Mouse (Mus musculus): ENCODE data around the gene Fam98a. TPM values are rescaled to one million over a fixed set of nuclear protein-coding genes. Genes with fewer than 3 reads are reported as not detected.

Gene Fam98a
- polyA plus RNA-seq, 1 experiment from 2014 or later: 17.3 TPM

DNA sequence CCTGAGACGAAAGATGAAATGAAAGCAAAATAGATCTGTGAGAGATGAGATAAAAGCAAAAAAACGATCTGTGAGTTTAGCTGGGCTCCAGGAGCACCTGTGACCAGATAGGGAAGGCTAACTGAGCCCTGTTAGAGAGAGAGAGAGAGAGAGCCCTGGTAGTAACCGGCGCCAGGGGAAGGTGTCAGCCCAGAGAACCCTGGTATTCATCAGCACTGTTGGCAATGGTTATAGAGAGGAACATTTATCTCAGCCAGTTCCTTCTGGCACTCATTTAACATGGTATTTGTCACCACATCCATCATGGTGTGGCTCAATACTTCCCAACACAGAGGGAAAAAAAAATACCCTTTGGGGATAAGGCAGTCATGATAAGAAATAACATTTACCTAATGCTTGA, 35.2 kb downstream of the Fam98a start:
- no peak overlapping the region for H3K4me2 ChIP-seq (replicated peaks; ENCODE audit: low read depth)
- H3K9ac ChIP-seq (ENCODE audit: low read depth, low read length): no peak overlapping the region
- no peak for ATAC-seq
- H3K27ac ChIP-seq (ENCODE audit: low read depth, low read length): no peak overlapping the region
- no peaks in the 10 kb centered on the region for H3K9me3 ChIP-seq (ENCODE audit: control insufficient read depth)
- H3K4me3 ChIP-seq (ENCODE audit: low read depth, low read length): no peak overlapping the region
- no peaks in the 10 kb centered on the region for H3K36me3 ChIP-seq (ENCODE audit: control insufficient read depth, insufficient read depth)
- no peaks in the 10 kb centered on the region for H3K4me1 ChIP-seq (replicated peaks; ENCODE audit: control insufficient read depth, insufficient read depth, low read length)
- no peak for TF ChIP-seq CTCF (IDR thresholded peaks at IDR 0.05; ENCODE audit: low read depth)
- H3K27me3 ChIP-seq (replicated peaks; ENCODE audit: control insufficient read depth, insufficient read depth, low read length): no peaks in the 10 kb centered on the region
- WGBS: 72% methylated on average over 4 of the region's 4 CpGs

GRCm38 (mm10) chr17:75509257-75509656, 42.5 kb downstream of the Fam98a start:
- no peak for TF ChIP-seq CTCF (IDR thresholded peaks at IDR 0.05; ENCODE audit: low read depth)
- H3K27me3 ChIP-seq (replicated peaks; ENCODE audit: control insufficient read depth, insufficient read depth, low read length): no peaks in the 10 kb centered on the region
- ATAC-seq: peak; percentile 57; the same call in 1 of the 2 replicates

DNA sequence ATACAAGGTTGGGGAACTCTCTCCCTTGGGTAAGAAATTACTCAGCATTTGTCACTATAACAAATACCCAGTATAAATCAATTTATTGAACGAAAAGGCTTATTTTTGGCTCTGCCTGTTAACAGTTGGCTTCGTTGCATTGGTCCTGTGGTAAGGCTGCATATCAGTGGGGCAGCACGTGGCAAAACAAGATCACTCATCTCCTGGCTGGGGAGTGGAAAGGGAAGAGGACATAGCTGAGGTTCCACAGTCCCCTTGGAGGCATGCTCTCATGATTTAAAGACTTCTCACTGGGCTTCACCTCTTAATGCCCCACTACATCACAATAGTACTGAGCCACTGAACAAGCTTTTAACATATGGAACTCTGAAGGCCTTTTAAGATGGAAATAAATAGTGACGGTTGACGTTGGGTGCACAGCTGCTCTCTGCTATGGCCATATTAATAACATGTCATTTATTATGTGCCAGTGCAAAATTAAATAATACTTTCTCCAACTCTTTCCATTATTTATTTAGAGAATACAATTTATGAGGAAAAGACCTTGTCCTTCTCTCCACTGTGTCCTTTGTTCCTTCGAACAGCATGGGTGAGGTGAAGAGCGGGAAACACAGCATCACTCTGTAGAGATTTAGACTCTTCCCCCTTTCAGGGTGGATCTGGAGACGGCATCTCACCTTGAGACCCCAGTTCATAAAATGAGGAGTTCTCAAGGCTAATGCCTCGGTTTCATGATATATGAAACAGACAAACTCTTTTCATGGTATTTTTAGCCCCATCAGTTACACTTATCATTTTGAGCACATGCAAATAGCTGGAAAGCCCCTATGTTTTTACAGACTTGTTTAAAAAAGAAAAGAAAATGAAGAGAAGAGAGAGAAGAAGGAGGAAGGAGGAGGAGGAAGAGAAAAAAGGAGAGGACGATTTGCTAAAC, 44.8 kb downstream of the Fam98a start:
- 80% methylated on average over 10 of the region's 10 CpGs for WGBS
- Histone ChIP-seq H3K4me1 (replicated peaks; ENCODE audit: control insufficient read depth, insufficient read depth, low read length) (no peaks in the 10 kb centered on the region), H3K4me2 (replicated peaks; ENCODE audit: low read depth) (no peak overlapping the region), H3K9ac (ENCODE audit: low read depth, low read length) (no peak overlapping the region), H3K27me3 (replicated peaks; ENCODE audit: control insufficient read depth, insufficient read depth, low read length) (no peaks in the 10 kb centered on the region), H3K9me3 (ENCODE audit: control insufficient read depth) (no peaks in the 10 kb centered on the region), H3K27ac (ENCODE audit: low read depth, low read length) (no peak overlapping the region), H3K4me3 (ENCODE audit: low read depth, low read length) (no peak overlapping the region), H3K36me3 (ENCODE audit: control insufficient read depth, insufficient read depth) (no peaks in the 10 kb centered on the region)
- ATAC-seq: no peak
- no peak for TF ChIP-seq CTCF (IDR thresholded peaks at IDR 0.05; ENCODE audit: low read depth)

More at GRCm38 (mm10) chr17:75509257-75509656, 42.5 kb downstream of the Fam98a start:
- WGBS: 67% methylated on average over 5 of the region's 5 CpGs
- no peak overlapping the region for H3K27ac ChIP-seq (ENCODE audit: low read depth, low read length)
- H3K4me3 ChIP-seq (ENCODE audit: low read depth, low read length): no peak overlapping the region
- no peaks in the 10 kb centered on the region for H3K4me1 ChIP-seq (replicated peaks; ENCODE audit: control insufficient read depth, insufficient read depth, low read length)
- H3K36me3 ChIP-seq (ENCODE audit: control insufficient read depth, insufficient read depth): no peaks in the 10 kb centered on the region
- H3K9ac ChIP-seq (ENCODE audit: low read depth, low read length): no peak overlapping the region
- H3K4me2 ChIP-seq (replicated peaks; ENCODE audit: low read depth): no peak overlapping the region
- H3K9me3 ChIP-seq (ENCODE audit: control insufficient read depth): no peaks in the 10 kb centered on the region

- no peak for ATAC-seq
- Histone ChIP-seq H3K4me2 (replicated peaks; ENCODE audit: low read depth) (no peak overlapping the region), H3K27ac (ENCODE audit: low read depth, low read length) (no peak overlapping the region), H3K4me3 (ENCODE audit: low read depth, low read length) (no peak overlapping the region), H3K36me3 (ENCODE audit: control insufficient read depth, insufficient read depth) (no peaks in the 10 kb centered on the region), H3K4me1 (replicated peaks; ENCODE audit: control insufficient read depth, insufficient read depth, low read length) (no peaks in the 10 kb centered on the region), H3K27me3 (replicated peaks; ENCODE audit: control insufficient read depth, insufficient read depth, low read length) (no peaks in the 10 kb centered on the region), H3K9ac (ENCODE audit: low read depth, low read length) (no peak overlapping the region), H3K9me3 (ENCODE audit: control insufficient read depth) (no peaks in the 10 kb centered on the region)
- 88% methylated on average over 10 of the region's 10 CpGs for WGBS
- no peak for TF ChIP-seq CTCF (IDR thresholded peaks at IDR 0.05; ENCODE audit: low read depth)
Observed at GRCm38 (mm10) chr17:75506097-75506675, 45.6 kb downstream of the Fam98a start.

DNA sequence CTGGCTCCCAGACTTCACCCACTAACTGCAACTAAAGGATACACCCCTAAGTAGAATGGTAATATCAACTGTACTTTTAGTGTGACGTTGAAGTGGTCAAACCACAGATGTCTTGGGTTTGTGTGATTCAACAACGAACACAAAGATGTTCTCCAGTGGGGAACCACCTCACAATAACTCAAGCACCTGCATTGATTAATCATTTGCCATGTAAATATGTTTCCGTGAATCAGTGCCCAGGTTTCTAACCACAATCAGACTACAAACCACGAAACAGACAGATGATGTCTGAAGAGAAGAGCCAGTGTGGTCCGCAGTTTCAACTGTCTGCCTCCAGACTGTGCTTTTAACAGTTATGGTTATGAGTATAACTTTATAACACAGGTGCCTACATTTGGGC, 46.7 kb downstream of the Fam98a start:
- Histone ChIP-seq H3K27ac (ENCODE audit: low read depth, low read length) (no peak overlapping the region), H3K36me3 (ENCODE audit: control insufficient read depth, insufficient read depth) (no peaks in the 10 kb centered on the region), H3K9me3 (ENCODE audit: control insufficient read depth) (no peaks in the 10 kb centered on the region), H3K4me3 (ENCODE audit: low read depth, low read length) (no peak overlapping the region), H3K4me2 (replicated peaks; ENCODE audit: low read depth) (no peak overlapping the region), H3K9ac (ENCODE audit: low read depth, low read length) (no peak overlapping the region), H3K4me1 (replicated peaks; ENCODE audit: control insufficient read depth, insufficient read depth, low read length) (no peaks in the 10 kb centered on the region), H3K27me3 (replicated peaks; ENCODE audit: control insufficient read depth, insufficient read depth, low read length) (no peaks in the 10 kb centered on the region)
- no peak for TF ChIP-seq CTCF (IDR thresholded peaks at IDR 0.05; ENCODE audit: low read depth)
- ATAC-seq: no peak
- WGBS: 77% methylated on average over 5 of the region's 5 CpGs

DNA sequence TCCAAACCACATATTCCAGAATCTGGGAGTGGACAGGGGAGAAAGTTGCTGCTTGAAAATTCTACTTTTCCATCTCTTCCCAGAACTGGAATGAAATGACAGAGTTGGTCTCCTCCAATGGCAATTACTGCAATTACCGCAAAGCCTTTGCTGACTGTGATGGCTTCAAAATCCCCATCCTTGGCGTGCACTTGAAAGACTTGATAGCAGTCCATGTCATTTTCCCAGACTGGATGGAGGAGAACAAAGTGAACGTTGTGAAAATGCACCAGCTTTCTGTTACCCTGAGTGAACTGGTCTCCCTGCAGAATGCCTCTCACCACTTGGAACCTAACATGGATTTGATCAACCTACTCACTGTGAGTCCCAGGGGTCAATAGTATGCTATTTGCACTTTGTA, 48.7 kb downstream of the Fam98a start:
- no peak overlapping the region for H3K27ac ChIP-seq (ENCODE audit: low read depth, low read length)
- no peak overlapping the region for H3K4me2 ChIP-seq (replicated peaks; ENCODE audit: low read depth)
- H3K9ac ChIP-seq (ENCODE audit: low read depth, low read length): no peak overlapping the region
- H3K27me3 ChIP-seq (replicated peaks; ENCODE audit: control insufficient read depth, insufficient read depth, low read length): no peaks in the 10 kb centered on the region
- no peaks in the 10 kb centered on the region for H3K4me1 ChIP-seq (replicated peaks; ENCODE audit: control insufficient read depth, insufficient read depth, low read length)
- no peak overlapping the region for H3K4me3 ChIP-seq (ENCODE audit: low read depth, low read length)
- no peaks in the 10 kb centered on the region for H3K9me3 ChIP-seq (ENCODE audit: control insufficient read depth)
- no peaks in the 10 kb centered on the region for H3K36me3 ChIP-seq (ENCODE audit: control insufficient read depth, insufficient read depth)
- no peak for ATAC-seq
- 93% methylated on average over 3 of the region's 3 CpGs for WGBS
- TF ChIP-seq CTCF (IDR thresholded peaks at IDR 0.05; ENCODE audit: low read depth): no peak

Data from intestine, postnatal 0 days (tissue).